Mouse (Mus musculus): Measurements from ENCODE around the gene Pear1. TPM values are rescaled to one million over a fixed set of nuclear protein-coding genes. Genes with fewer than 3 reads are reported as not detected.

The Pear1 gene
- polyA plus RNA-seq, 1 experiment = 10.2 TPM

DNA sequence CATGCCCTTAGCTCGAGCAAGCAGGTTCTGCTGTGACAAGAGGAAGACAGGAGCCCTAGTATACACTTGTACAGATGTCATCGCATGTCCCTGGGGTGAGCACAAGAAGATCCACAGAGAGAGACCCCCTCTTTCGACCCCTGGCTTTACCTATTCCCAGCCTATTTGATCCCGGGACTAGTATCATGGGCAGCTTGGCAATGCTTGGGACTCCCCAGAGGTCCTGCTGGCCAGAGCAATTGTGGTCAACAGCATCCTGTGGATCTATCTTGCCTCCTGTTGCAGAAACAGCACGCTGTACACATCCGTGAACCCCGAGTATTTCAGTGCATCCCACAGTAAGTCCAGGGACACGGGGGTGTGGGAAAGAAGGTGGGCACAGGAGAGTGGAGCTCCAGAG lies 12.8 kb downstream of the Pear1 start:
- no peak for DNase-seq (ENCODE audit: extremely low spot score in 1 of 2, low spot score in 1 of 2)

GRCm38 (mm10) chr3:87809322-87809962 lies 14.7 kb downstream of the Pear1 start:
- no peak for DNase-seq (ENCODE audit: extremely low spot score in 1 of 2, low spot score in 1 of 2)

DNA sequence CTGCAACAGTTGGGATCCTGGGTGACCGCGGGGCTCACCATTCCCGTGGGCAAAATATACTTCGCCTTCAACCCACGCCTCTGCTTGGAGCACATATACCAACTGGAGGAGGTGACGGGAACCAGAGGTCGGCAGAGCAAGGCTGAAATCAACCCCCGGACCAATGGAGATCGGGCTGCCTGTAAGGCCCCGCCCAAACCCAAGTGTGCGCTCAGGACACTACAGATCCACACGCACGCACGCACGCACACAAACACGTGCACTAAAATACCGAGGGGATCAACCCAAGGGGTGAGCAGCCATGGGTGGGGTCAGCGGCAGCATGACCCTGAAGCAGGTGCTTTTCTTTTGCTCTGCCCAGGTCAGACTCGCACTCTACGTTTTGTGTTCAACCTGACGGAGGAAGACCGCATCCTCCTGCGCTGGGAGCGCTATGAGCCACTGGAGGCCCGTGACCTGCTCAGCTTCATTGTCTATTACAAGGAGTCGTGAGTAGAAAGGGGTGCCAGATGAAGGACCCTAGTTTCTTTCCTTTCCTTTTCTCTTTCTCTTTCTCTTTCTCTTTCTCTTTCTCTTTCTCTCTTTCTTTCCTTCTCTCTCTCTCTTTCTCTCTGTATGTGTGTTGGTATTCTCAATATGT lies 19.9 kb downstream of the Pear1 start:
- no peak for DNase-seq (ENCODE audit: extremely low spot score in 1 of 2, low spot score in 1 of 2)

DNA sequence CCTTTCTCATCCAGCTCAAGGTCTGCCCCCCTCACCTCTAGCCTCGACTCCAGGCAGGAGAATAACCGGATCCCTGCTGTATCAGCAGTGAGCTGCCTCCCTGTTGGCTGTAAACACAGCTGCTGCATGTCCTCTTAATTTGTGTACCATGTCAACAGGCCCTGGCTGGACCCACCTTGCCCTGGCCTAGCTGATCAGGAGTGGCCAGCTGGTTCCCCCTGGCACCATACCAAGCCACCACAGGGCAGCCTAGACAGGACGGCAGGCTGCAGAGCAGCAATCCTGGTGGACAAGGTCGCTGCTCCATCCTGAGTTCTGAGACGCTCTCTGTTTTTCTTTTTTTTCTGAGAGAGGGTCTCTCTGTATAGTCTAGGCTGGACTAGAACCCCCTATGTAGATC lies 22.4 kb downstream of the Pear1 start:
- no peak for DNase-seq (ENCODE audit: extremely low spot score in 1 of 2, low spot score in 1 of 2)

DNA sequence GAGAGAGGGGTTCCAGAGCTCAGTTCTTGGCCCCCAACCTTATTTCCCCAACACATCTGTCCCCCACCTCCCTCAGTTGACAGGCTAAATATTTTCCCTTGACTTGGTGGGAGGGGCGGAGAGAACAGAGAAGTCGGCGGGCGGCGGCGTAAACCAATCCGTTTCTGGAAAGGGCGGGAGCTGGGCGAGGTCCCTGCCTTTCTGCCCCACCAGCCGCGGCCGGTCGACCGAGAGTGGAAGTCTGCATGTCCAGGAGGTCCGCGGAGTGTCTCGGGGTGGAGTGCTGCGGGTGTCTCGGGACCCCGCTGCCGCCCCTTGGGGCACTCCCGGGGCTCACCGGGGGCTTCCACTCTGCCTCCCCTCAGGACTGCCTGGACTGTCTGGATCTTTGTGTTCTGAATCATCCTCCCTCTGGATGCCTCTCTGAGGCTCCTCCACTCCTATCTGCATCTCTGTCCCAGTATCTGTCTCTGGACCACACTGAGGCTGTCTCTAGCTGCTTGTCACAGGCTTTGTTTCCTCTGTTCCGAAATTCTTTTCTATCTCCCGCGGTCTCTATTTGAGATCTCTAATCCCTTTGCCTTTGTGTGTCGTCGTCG lies 27.3 kb downstream of the Pear1 start, which contains the start of gene Insrr:
TSS of gene Insrr (plus strand) at position 216 of the 599 bp plus-strand sequence.
- no peak for DNase-seq (ENCODE audit: extremely low spot score in 1 of 2, low spot score in 1 of 2)

DNA sequence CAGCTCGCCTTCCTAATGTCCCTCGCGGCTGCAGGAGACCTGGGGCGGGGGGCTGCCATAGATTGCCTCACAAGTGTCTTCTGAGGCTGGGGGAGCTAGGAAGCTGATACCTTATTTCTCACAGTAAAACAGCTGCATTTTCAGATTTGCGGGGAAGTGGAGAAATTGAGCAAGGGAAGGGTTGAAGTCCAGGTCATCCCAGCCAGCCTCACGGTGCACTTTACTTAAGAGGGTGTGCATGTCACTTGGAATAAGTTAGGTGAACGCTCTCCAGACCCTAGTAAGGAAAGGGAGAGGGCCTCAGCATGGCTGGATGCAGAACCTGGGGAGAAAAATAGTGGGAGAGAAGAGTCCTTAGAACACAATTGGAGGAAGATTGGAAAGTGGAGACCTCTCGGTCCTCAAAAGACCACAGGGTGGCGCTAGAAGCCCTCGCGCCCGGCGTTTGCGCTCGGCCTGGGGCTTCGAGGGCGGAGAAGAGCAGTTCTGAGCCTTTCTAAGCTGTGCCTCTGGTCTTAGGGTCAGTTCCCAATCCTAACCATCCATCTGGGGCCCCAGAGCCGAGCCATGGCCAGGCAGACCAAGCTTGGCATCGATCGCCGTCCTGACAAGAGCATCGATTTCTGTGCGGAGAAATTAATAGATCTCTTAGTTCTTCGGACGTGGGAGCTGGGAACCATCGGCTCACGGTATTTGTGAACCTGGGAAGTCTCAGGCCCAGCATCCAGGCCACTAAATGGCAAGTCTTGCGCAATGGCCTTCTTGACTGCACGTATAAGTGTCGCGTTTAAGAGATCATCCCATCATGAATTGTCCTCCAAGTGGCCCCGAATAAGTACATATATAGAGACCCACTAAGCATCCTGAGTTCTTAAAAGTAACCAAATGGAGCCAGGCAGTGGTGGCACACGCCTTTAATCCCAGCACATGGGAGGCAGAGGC lies 28.5 kb downstream of the Pear1 start:
- peak in 1 of 2 experiments; percentile 53 for DNase-seq (ENCODE audit: extremely low spot score in 1 of 2, low spot score in 1 of 2)

DNA sequence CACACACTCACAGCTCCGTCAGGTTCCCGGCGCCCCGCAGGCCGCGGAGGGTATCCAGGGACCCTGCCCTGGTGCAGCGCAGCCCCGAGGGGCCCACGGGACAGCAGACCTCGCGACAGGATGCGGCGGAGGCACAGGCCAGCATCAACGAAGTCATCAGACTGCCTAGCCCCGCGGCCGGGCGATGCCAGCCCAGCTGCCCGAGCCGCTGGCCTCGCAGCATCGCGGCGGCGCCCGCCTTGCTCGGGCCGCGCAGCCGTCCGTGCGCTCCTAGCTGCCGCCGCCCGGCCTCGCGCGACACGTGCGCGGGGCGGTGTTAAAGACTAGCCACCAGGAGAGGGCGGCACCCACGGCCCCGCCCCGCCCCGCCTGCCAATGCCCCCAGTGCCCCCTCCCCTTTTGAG lies 29.2 kb downstream of the Pear1 start, which contains the start of gene Ntrk1:
TSS of gene Ntrk1 (minus strand) at position 241 of the 404 bp plus-strand sequence.
- no peak for DNase-seq (ENCODE audit: extremely low spot score in 1 of 2, low spot score in 1 of 2)

DNA sequence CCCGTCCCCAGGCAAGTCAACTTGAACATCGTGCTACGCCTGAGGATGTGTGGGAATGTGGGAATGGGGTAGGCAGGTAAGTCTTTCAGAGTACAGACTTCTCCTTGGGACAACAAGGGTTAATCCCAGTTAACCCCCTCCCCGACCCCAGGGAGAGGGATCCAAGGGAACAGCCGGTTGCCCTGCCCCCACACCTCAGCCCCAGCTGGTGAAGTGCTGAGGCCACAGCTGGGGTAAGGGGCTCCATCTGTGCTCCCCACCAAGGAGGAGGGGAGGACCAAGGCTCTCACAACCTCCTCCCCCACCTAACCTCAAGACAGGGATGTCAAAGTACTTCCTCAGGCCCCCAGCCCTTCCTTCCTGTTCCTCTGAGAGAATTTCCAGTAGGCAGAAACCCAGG lies 34.3 kb downstream of the Pear1 start:
- DNase-seq (ENCODE audit: extremely low spot score in 1 of 2, low spot score in 1 of 2) = no peak

GRCm38 (mm10) chr3:87789248-87789647 lies 34.9 kb downstream of the Pear1 start:
- DNase-seq (ENCODE audit: extremely low spot score in 1 of 2, low spot score in 1 of 2) = no peak

- DNase-seq (ENCODE audit: extremely low spot score in 1 of 2, low spot score in 1 of 2) = no peak
Observed at GRCm38 (mm10) chr3:87785626-87786214, 38.4 kb downstream of the Pear1 start.

DNA sequence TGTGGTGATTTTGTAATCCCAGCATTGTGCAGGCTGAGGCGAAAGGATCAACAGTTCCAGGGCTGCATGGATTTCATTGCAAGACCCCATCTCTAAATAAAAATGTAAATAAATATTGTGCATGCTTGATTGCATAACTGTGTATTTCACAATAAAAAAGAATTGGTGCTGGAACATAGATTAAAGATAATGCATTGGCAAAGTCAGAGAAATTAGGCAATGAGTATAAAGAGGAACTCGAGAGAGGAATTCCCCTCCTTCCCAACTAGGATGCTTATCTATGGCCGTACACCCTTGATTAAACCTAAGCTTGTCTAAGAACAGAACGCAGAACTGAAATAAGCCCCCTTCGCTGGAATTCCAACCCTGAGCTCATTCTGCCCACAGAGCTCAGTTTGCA lies 39.0 kb downstream of the Pear1 start:
- no peak for DNase-seq (ENCODE audit: extremely low spot score in 1 of 2, low spot score in 1 of 2)

DNA sequence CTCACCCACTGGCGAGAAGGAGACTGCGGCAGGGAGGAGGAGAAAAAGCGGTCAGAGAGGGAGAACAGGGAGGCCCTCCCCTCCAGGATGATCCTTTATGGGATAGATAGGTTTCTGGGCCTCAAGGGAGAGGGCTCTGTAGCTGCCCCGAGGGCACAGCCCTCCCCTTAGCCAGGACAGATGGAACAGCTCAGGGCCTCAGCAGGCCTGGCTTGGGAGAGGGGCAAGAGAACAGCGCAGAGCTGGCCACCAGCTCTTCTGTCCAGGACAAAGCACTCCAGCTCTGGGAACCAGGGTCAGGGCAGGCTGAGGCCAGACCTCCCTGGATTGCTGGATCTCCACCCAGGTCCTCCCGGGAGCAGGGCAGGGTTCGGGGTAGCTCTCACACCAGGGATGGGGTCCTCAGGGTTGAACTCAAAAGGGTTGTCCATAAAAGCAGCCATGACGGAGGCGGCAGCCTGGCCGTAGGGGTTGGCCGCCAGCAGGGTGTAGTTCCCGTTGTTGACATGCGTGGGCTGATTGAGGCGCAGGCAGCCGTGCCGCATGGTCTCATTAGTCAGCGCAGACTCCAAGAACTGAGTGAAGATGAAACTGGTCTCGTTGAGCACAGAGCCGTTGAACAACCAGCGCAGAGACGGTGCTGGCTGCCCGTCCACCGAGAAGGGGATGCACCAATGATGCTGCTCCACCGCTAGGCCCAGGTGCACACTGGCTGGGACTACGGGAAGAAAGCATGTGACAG lies 40.7 kb downstream of the Pear1 start:
- DNase-seq (ENCODE audit: extremely low spot score in 1 of 2, low spot score in 1 of 2) = no peak

GRCm38 (mm10) chr3:87779086-87779485 lies 45.0 kb downstream of the Pear1 start:
- no peak for DNase-seq (ENCODE audit: extremely low spot score in 1 of 2, low spot score in 1 of 2)

GRCm38 (mm10) chr3:87778283-87778682 lies 45.8 kb downstream of the Pear1 start:
- no peak for DNase-seq (ENCODE audit: extremely low spot score in 1 of 2, low spot score in 1 of 2)

DNA sequence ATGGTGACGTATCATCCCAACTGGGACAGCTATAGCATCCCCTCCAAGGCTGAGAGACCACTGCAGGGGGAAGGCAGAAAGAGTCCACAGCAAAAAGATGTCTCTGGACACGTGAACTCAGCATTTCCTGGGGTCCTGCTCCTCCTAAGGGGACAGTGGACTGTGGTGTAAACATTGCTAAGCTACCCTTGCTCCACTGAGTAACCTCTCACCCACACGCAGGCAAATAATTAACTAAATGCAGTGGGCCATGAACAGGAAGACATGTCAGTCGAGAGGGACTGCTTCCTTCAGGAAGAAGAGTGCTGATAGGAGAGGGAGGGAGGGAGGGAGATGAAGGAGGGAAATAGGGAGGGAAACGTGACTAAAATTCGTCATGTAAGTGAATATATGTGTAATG lies 53.0 kb downstream of the Pear1 start:
- DNase-seq (ENCODE audit: extremely low spot score in 1 of 2, low spot score in 1 of 2) = no peak

- DNase-seq (ENCODE audit: extremely low spot score in 1 of 2, low spot score in 1 of 2) = peak in 1 of 2 experiments; percentile 72
Observed at GRCm38 (mm10) chr3:87770280-87770679, 53.8 kb downstream of the Pear1 start.

- no peak for DNase-seq (ENCODE audit: extremely low spot score in 1 of 2, low spot score in 1 of 2)
Observed at GRCm38 (mm10) chr3:87769506-87769905, 54.6 kb downstream of the Pear1 start.

DNA sequence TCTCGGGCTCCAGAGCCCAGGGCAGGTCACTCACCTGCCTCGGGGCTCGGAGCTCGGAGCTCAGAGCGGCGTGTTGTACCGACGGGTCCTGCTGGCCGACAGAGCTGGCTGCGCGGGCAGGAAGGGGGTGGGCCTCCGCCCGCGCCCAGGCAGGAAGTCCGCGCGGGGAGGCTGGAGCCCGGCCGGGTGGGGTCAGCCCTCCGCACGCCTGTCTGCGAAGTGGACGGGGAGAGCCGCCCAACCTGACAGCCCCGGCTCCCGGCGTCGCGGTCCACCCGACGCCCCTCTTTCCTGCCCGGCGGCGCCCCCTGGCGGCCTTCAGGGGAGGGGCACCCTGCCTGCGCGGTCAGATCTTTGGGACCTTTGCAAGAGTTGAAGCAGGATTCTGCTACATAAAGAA lies 55.3 kb downstream of the Pear1 start:
- peak in 1 of 2 experiments; percentile 42 for DNase-seq (ENCODE audit: extremely low spot score in 1 of 2, low spot score in 1 of 2)

GRCm38 (mm10) chr3:87768431-87768830 lies 55.7 kb downstream of the Pear1 start:
- DNase-seq (ENCODE audit: extremely low spot score in 1 of 2, low spot score in 1 of 2) = no peak

GRCm38 (mm10) chr3:87767764-87768163 lies 56.3 kb downstream of the Pear1 start:
- DNase-seq (ENCODE audit: extremely low spot score in 1 of 2, low spot score in 1 of 2) = no peak

All from frontal cortex, adult 2 months (tissue).